Mouse (Mus musculus) spleen, postnatal 4 days (tissue): Measurements from ENCODE around the gene Bicd1.

Source experiments
- DNase-seq, 2 experiments: peaks; one replicate each; pipeline ENCODE4 v3.0.0; 2022; ENCODE audit warnings: low spot score in 2 of 2

Bicd1 gene

DNA sequence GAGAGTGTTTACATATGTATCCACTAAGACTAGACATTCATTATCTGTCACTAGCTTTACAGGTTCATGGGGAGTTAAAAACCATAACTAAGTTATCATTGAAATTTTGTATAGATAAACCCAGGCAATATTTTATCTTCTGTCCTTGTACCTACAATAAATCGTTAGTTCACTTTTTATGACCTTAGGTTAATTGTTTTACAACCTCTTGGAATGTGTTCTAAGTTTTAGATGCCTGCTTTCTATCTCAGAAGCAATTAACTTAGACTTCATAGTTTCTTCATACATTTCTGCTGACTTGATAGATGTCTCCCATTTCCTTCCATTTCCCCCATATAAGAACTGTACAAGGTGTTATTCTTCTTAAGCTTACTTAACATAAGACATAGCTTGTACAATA lies 158.5 kb downstream of the Bicd1 start:
- no peak for DNase-seq

DNA sequence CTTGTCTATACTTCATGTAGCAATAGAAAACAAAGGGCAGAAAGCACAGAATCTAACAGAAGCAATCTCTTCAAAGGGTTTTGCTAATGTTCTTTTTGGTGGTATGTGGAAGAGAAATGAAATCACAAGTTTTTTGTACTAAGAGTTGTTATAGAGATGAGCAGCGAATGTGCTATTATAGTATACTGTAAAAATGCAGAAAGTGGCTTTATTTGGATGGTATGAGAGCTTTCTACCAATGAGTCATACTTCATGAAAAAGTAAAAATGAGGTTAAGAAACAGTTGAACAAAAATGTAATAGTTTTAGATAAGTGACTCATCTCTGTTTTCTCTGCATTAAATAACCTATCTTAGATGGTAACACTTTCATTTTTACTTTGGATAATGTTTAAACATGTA lies 165.6 kb downstream of the Bicd1 start:
- DNase-seq: no peak

DNA sequence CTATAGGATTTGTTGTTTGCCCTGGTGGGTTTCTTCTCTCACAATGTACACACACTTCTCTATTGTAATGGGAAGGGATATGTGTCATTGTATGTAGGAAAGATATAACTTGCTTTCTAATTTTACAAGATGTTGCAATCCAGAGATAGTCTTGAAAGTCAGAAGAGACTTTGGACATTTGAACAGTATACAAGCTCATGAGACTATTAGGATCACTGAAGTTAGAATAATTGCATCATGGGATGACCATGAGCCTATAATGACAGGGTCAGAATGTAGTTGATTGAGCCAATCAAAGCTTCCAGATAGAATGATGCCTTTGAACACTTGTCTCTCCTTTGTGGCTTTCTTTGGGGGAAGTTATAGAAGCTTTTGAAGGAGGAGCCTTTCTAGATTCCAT lies 171.4 kb downstream of the Bicd1 start:
- DNase-seq: no peak

DNA sequence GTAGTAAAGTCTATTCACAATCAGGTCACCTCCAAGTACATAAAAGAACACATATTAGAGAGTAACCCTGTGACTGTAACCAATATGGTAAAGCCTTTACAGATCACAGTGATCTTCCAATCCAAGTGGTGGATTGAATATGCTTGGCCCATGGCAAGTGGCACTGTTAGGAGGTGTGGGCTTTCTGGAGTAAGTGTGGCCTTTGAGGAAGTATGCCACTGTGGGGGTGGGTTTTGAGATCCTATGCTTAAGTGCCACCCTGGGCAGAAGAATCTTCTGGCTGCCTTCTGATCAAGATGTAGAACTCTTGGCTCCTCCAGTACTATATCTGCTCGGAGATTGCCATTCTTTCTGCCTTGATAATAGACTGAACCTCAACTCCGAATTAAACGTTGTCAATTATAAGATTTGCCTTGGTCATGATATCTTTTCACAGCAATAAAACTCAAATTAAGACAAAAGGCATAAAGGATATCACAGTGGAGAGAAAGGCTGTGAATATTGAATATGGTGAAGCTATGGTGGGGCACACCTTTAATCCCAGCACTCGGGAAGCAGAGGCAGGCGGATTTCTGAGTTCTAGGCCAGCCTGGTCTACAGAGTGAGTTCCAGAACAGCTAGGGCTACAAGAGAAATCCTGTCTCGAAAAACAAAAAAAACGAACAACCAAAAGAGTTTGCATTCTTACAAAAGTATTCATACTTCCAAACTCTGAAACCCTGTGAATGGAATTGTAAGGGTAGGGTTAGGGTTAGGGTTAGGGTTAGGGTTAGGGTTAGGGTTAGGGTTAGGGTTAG lies 177.2 kb downstream of the Bicd1 start:
- DNase-seq: no peak
